Mouse (Mus musculus) myocyte (in vitro differentiated cells): ENCODE data around the gene Cacng2. TPM values are rescaled to one million over a fixed set of nuclear protein-coding genes. Genes with fewer than 3 reads are reported as not detected.

Experiments
- H3K27me3 ChIP-seq: one replicate; pipeline ENCODE4 v1.6.1; 2011; ENCODE audit not compliant: control insufficient read depth, insufficient read depth, insufficient read length
- H3K36me3 ChIP-seq: one replicate; pipeline ENCODE4 v1.6.1; 2011; ENCODE audit not compliant: control insufficient read depth, insufficient read depth
- H3K4me2 ChIP-seq: one replicate; pipeline ENCODE4 v1.6.1; 2011; ENCODE audit warnings: low read depth, control low read depth
- H3K4me3 ChIP-seq: one replicate; pipeline ENCODE4 v1.5.1; 2011; ENCODE audit warnings: mild to moderate bottlenecking, control low read depth, moderate library complexity
- H3K79me2 ChIP-seq: one replicate; pipeline ENCODE4 v1.6.1; 2011; ENCODE audit not compliant: control insufficient read depth, insufficient read depth
- H3ac ChIP-seq: one replicate; pipeline ENCODE4 v1.6.1; 2011; ENCODE audit not compliant: control insufficient read depth, insufficient read length
- CEBPB ChIP-seq: IDR thresholded peaks from 2 replicates; pipeline ENCODE4 v1.6.1; 2011; ENCODE audit warnings: mild to moderate bottlenecking, moderate library complexity; ENCODE audit not compliant: poor library complexity, insufficient read depth, severe bottlenecking
- E2F4 ChIP-seq: IDR thresholded peaks from one replicate; pipeline ENCODE4 v1.6.1; 2011; ENCODE audit warnings: mild to moderate bottlenecking, control low read depth, moderate library complexity; ENCODE audit not compliant: insufficient read depth
- MAX ChIP-seq: IDR thresholded peaks from one replicate; pipeline ENCODE4 v1.6.1; 2011; ENCODE audit warnings: low read depth, mild to moderate bottlenecking, control low read depth
- MYOD1 ChIP-seq, 3 experiments: IDR thresholded peaks; one replicate each; pipeline ENCODE4 v1.6.1; 2011; ENCODE audit warnings: control low read depth in 2 of 3, low read depth in 2 of 3, mild to moderate bottlenecking in 2 of 3, moderate library complexity in 1 of 3; ENCODE audit not compliant: insufficient read length in 2 of 3, control insufficient read depth in 1 of 3
- MYOG ChIP-seq, 3 experiments: IDR thresholded peaks; one replicate each; pipeline ENCODE4 v1.6.1; 2011; ENCODE audit warnings: control low read depth in 2 of 3, low read depth in 2 of 3, mild to moderate bottlenecking in 2 of 3; ENCODE audit not compliant: insufficient read length in 2 of 3, control insufficient read depth in 1 of 3, insufficient read depth in 1 of 3
- POLR2A ChIP-seq: IDR thresholded peaks from one replicate; pipeline ENCODE4 v1.6.1; 2011; ENCODE audit warnings: low read depth, mild to moderate bottlenecking, control low read depth, moderate library complexity; ENCODE audit not compliant: insufficient read length
- POLR2AphosphoS2 ChIP-seq: IDR thresholded peaks from one replicate; pipeline ENCODE4 v1.6.1; 2011; ENCODE audit warnings: low read depth, control low read depth; ENCODE audit not compliant: insufficient read length
- REST ChIP-seq: IDR thresholded peaks from one replicate; pipeline ENCODE4 v1.6.1; 2011; ENCODE audit warnings: mild to moderate bottlenecking, control low read depth, moderate library complexity; ENCODE audit not compliant: insufficient read depth, insufficient read length
- SRF ChIP-seq: IDR thresholded peaks from one replicate; pipeline ENCODE4 v1.6.1; 2011; ENCODE audit warnings: low read depth; ENCODE audit not compliant: control insufficient read depth, insufficient read length
- TCF12 ChIP-seq: IDR thresholded peaks from one replicate; pipeline ENCODE4 v1.6.1; 2011; ENCODE audit warnings: mild to moderate bottlenecking, control low read depth; ENCODE audit not compliant: poor library complexity, insufficient read depth, severe bottlenecking
- TCF3 ChIP-seq: IDR thresholded peaks from one replicate; pipeline ENCODE4 v1.6.1; 2011; ENCODE audit warnings: low read depth, control low read depth; ENCODE audit not compliant: insufficient read length
- USF1 ChIP-seq: IDR thresholded peaks from one replicate; pipeline ENCODE4 v1.6.1; 2011; ENCODE audit warnings: low read depth, mild to moderate bottlenecking, control low read depth, moderate library complexity
- polyA plus RNA-seq: library from polyadenylated mRNA; unstranded; fragments of >200 nt; fragmentation: generic; extraction: Trizol; gene quantifications from one replicate; pipeline ENCODE4 v1.2.1, GENCODE M21; 2012; ENCODE audit warnings: missing spikeins

Cacng2 gene
- polyA plus RNA-seq, 1 experiment: 0.04 TPM

- H3K4me2 ChIP-seq: peak overlapping the region; percentile 32
- H3K27me3 ChIP-seq: peaks cover 67% of the 10 kb centered on the region
- H3K4me3 ChIP-seq: no peak overlapping the region
- peak in 1 of 3 experiments; percentile 0 for TF ChIP-seq MYOG (IDR thresholded peaks at IDR 0.05; ENCODE audit: control insufficient read depth in 1 of 3, insufficient read depth in 1 of 3, insufficient read length in 2 of 3, low read depth in 2 of 3)
- no peak for TF ChIP-seq REST
- no peak overlapping the region for H3ac ChIP-seq
- H3K79me2 ChIP-seq: no peaks in the 10 kb centered on the region
- no peaks in the 10 kb centered on the region for H3K36me3 ChIP-seq
Measured at GRCm38 (mm10) chr15:77981181-77981680, 138.6 kb downstream of the Cacng2 start.

- no peak overlapping the region for H3K4me3 ChIP-seq
- H3K4me2 ChIP-seq: peak overlapping the region; percentile 8
- peaks cover 62% of the 10 kb centered on the region for H3K27me3 ChIP-seq
- H3ac ChIP-seq: no peak overlapping the region
- TF ChIP-seq REST: no peak
- TF ChIP-seq MYOG (IDR thresholded peaks at IDR 0.05; ENCODE audit: control insufficient read depth in 1 of 3, insufficient read depth in 1 of 3, insufficient read length in 2 of 3, low read depth in 2 of 3): peak in 2 of 3 experiments; percentile 17 to 83
- peak; percentile 38 for TF ChIP-seq TCF12
- peak; percentile 26 for TF ChIP-seq POLR2A
- peak in 1 of 3 experiments; percentile 88 for TF ChIP-seq MYOD1 (IDR thresholded peaks at IDR 0.05; ENCODE audit: control insufficient read depth in 1 of 3, insufficient read length in 2 of 3, low read depth in 2 of 3)
- no peak for TF ChIP-seq CEBPB
- no peaks in the 10 kb centered on the region for H3K79me2 ChIP-seq
- H3K36me3 ChIP-seq: no peaks in the 10 kb centered on the region
Measured at GRCm38 (mm10) chr15:77979427-77979865, 140.4 kb downstream of the Cacng2 start.

- no peak overlapping the region for H3K4me2 ChIP-seq
- no peak overlapping the region for H3ac ChIP-seq
- H3K27me3 ChIP-seq: peaks cover 53% of the 10 kb centered on the region
- H3K36me3 ChIP-seq: no peaks in the 10 kb centered on the region
- no peaks in the 10 kb centered on the region for H3K79me2 ChIP-seq
- TF ChIP-seq POLR2AphosphoS2 (no peak), REST (no peak), MYOD1 (IDR thresholded peaks at IDR 0.05; ENCODE audit: control insufficient read depth in 1 of 3, insufficient read length in 2 of 3, low read depth in 2 of 3) (no peak), USF1 (no peak), MYOG (IDR thresholded peaks at IDR 0.05; ENCODE audit: control insufficient read depth in 1 of 3, insufficient read depth in 1 of 3, insufficient read length in 2 of 3, low read depth in 2 of 3) (no peak), TCF12 (no peak), MAX (no peak), TCF3 (no peak), E2F4 (no peak), CEBPB (no peak), POLR2A (no peak), SRF (no peak)
- H3K4me3 ChIP-seq: no peak overlapping the region
Measured at GRCm38 (mm10) chr15:77977663-77978062, 142.2 kb downstream of the Cacng2 start.

- Histone ChIP-seq H3K79me2 (peaks cover 13% of the 10 kb centered on the region), H3K4me3 (no peak overlapping the region), H3K36me3 (no peaks in the 10 kb centered on the region), H3K27me3 (peaks cover 21% of the 10 kb centered on the region), H3K4me2 (no peak overlapping the region), H3ac (no peak overlapping the region)
- TF ChIP-seq USF1: no peak
- TF ChIP-seq E2F4: no peak
Measured at GRCm38 (mm10) chr15:77974165-77974841, 145.5 kb downstream of the Cacng2 start.

GRCm38 (mm10) chr15:77970470-77971292, 149.1 kb downstream of the Cacng2 start, which contains the start of gene Eif3d:
Eif3d (minus strand) TSS chr15:77970813.
- H3K4me2 ChIP-seq: peak within 1 kb of the TSS; percentile 94
- peaks cover 30% of the 10 kb centered on the region for H3K79me2 ChIP-seq
- peak within 1 kb of the TSS; percentile 83 for H3K4me3 ChIP-seq
- H3K27me3 ChIP-seq: peaks cover 6% of the 10 kb centered on the region
- TF ChIP-seq E2F4: no peak
- TF ChIP-seq REST: peak; percentile 51
- TF ChIP-seq MAX: no peak
- TF ChIP-seq SRF: peak; percentile 71
- no peak for TF ChIP-seq USF1
- TF ChIP-seq MYOG (IDR thresholded peaks at IDR 0.05; ENCODE audit: control insufficient read depth in 1 of 3, insufficient read depth in 1 of 3, insufficient read length in 2 of 3, low read depth in 2 of 3): peak in 1 of 3 experiments; percentile 27
- TF ChIP-seq TCF12: no peak
- TF ChIP-seq POLR2A: peak; percentile 95
- TF ChIP-seq TCF3: no peak
- TF ChIP-seq CEBPB: no peak
- TF ChIP-seq POLR2AphosphoS2: peak; percentile 99
- peak in 1 of 3 experiments; percentile 35 for TF ChIP-seq MYOD1 (IDR thresholded peaks at IDR 0.05; ENCODE audit: control insufficient read depth in 1 of 3, insufficient read length in 2 of 3, low read depth in 2 of 3)
- H3K36me3 ChIP-seq: peaks cover 30% of the 10 kb centered on the region
- H3ac ChIP-seq: peak within 1 kb of the TSS; percentile 44
